Mouse (Mus musculus): ENCODE measurements at regions not wholly inside any gene's neighbourhood (a gene's known extent, or its start where the extent isn't known, plus 50 kb on each side); places are given as distances from the start of the nearest gene placed in this dataset.

DNA sequence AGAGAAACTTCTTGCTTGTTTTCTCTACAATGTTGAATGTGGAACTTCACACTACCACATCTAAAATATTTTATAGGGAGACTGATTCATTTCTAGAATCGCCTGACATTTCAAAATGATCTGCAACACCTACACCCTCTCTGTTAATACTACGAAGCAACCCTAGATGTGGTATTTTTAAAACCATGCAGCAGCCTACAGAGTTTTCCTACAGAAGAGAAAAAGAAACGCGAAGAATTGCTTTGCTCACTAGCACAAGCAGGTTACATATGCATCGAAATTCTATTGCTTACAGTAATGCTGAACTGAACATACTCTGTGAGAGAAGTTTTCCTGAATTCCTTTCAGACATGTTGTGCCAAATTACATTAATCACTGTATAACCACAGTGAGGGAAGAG, 488.7 kb downstream of the Fat4 start:
- no peaks in the 10 kb centered on the region for H3K4me1 ChIP-seq (ENCODE audit: control insufficient read depth, insufficient read depth, low read length)
- ATAC-seq (ENCODE audit: low FRiP score, low TSS enrichment), result no peak
- no peak overlapping the region for H3K9ac ChIP-seq (ENCODE audit: low read depth, low read length)
- no peak overlapping the region for H3K4me2 ChIP-seq (replicated peaks; ENCODE audit: low read depth, low read length)
- no peaks in the 10 kb centered on the region for H3K27me3 ChIP-seq (ENCODE audit: control insufficient read depth, insufficient read depth, low read length)
- WGBS, result 87% methylated on average over 5 of the region's 5 CpGs
- H3K9me3 ChIP-seq (ENCODE audit: control insufficient read depth, low read length), result no peaks in the 10 kb centered on the region
- H3K36me3 ChIP-seq (ENCODE audit: control insufficient read depth, insufficient read depth, low read length), result no peaks in the 10 kb centered on the region
- no peak overlapping the region for H3K4me3 ChIP-seq (ENCODE audit: low read length)
- no peak overlapping the region for H3K27ac ChIP-seq (ENCODE audit: low read depth, low read length)

DNA sequence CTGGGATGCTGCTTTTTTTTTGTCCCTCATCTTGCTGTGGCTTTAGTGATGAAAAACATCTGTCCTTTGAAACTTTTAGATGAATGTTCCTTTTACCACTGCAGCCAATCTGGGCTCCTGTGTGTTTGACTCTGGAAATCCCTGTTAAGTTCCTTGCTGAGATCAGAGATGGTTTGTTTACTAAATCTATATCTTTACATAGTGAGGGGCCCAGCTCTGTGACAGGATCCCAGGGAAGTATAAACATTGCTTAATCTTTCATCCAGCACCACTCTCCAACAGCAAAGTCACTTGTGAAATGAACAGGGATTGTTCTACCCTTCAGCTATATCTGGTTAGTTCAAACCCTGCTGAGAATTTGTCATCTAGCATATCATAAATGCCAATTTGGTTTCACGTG, 501.8 kb downstream of the Fat4 start:
- no peaks in the 10 kb centered on the region for H3K9me3 ChIP-seq (ENCODE audit: control insufficient read depth, low read length)
- no peak overlapping the region for H3K27ac ChIP-seq (ENCODE audit: low read depth, low read length)
- no peak for ATAC-seq (ENCODE audit: low FRiP score, low TSS enrichment)
- no peaks in the 10 kb centered on the region for H3K27me3 ChIP-seq (ENCODE audit: control insufficient read depth, insufficient read depth, low read length)
- H3K36me3 ChIP-seq (ENCODE audit: control insufficient read depth, insufficient read depth, low read length), result no peaks in the 10 kb centered on the region
- H3K4me3 ChIP-seq (ENCODE audit: low read length), result no peak overlapping the region
- no peak overlapping the region for H3K9ac ChIP-seq (ENCODE audit: low read depth, low read length)
- 89% methylated on average over 1 of the region's 1 CpGs for WGBS
- no peaks in the 10 kb centered on the region for H3K4me1 ChIP-seq (ENCODE audit: control insufficient read depth, insufficient read depth, low read length)
- no peak overlapping the region for H3K4me2 ChIP-seq (replicated peaks; ENCODE audit: low read depth, low read length)

DNA sequence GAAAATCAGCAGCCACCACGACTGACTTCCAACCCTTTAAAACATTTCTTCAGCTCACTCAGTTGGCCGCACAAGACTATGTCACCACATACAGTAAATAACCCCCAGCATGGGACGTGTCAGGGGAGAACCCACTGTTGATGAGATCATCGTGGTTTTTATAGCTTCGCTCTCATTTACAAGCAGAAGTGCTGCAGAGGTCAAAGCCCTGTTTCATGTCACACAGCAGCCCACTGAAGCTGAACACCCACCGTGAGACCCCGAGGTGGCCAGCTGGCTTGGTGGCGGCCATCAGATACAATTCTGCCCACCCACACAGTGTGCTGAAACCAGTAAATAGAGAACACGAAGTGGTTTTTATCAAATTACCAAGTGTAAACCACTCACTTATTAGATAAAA, 503.7 kb downstream of the Fat4 start:
- ATAC-seq (ENCODE audit: low FRiP score, low TSS enrichment), result peak; percentile 93

DNA sequence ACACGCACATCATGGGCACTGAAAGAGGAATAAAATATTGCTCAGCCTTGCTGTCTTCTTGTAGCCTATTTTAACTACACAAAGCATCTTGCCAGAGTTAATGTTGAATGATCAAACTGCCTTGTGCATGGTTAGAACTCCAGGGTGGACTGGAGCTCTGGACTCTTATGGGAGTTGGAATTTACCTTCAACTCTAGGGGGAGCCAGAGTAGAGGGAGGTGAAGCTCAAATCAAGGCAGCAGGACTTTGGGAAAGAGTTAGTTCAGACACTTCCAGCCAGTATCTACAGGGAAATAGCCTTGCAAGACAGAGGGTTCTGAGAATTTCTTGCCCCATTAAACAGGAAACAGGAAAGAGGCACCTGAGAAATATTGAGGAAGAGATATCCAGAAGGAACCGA, 505.3 kb downstream of the Fat4 start:
- Histone ChIP-seq H3K27me3 (ENCODE audit: control insufficient read depth, insufficient read depth, low read length) (no peaks in the 10 kb centered on the region), H3K9ac (ENCODE audit: low read depth, low read length) (no peak overlapping the region), H3K9me3 (ENCODE audit: control insufficient read depth, low read length) (no peaks in the 10 kb centered on the region), H3K36me3 (ENCODE audit: control insufficient read depth, insufficient read depth, low read length) (no peaks in the 10 kb centered on the region), H3K4me2 (replicated peaks; ENCODE audit: low read depth, low read length) (no peak overlapping the region), H3K27ac (ENCODE audit: low read depth, low read length) (no peak overlapping the region), H3K4me1 (ENCODE audit: control insufficient read depth, insufficient read depth, low read length) (no peaks in the 10 kb centered on the region), H3K4me3 (ENCODE audit: low read length) (no peak overlapping the region)
- ATAC-seq (ENCODE audit: low FRiP score, low TSS enrichment), result no peak
- 38% methylated on average over 2 of the region's 2 CpGs for WGBS

More for the DNA sequence above, 503.7 kb downstream of the Fat4 start:
- no peak overlapping the region for H3K9ac ChIP-seq (ENCODE audit: low read depth, low read length)
- H3K9me3 ChIP-seq (ENCODE audit: control insufficient read depth, low read length), result no peaks in the 10 kb centered on the region
- 15% methylated on average over 9 of the region's 9 CpGs for WGBS
- H3K36me3 ChIP-seq (ENCODE audit: control insufficient read depth, insufficient read depth, low read length), result no peaks in the 10 kb centered on the region
- H3K27ac ChIP-seq (ENCODE audit: low read depth, low read length), result no peak overlapping the region
- H3K27me3 ChIP-seq (ENCODE audit: control insufficient read depth, insufficient read depth, low read length), result no peaks in the 10 kb centered on the region
- H3K4me1 ChIP-seq (ENCODE audit: control insufficient read depth, insufficient read depth, low read length), result no peaks in the 10 kb centered on the region
- no peak overlapping the region for H3K4me3 ChIP-seq (ENCODE audit: low read length)
- no peak overlapping the region for H3K4me2 ChIP-seq (replicated peaks; ENCODE audit: low read depth, low read length)

DNA sequence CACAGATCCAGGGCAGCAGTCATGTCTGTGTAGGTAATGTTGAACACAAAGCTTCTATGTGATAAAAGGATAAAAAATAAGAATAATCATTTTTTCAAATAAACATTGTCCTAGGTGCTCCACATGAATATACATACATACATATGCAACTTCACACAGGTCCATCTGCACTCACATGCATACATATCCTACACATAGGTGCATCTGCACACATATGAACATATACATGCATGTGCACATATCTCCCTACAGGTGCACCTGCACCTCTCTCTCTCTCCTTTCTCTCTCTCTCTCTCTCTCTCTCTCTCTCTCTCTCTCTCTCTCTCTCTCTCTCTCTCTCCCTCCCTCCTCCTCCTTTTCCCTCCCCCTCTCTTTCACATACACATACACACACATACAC, 509.9 kb downstream of the Fat4 start:
- no peaks in the 10 kb centered on the region for H3K27me3 ChIP-seq (ENCODE audit: control insufficient read depth, insufficient read depth, low read length)
- no peak overlapping the region for H3K9ac ChIP-seq (ENCODE audit: low read depth, low read length)

DNA sequence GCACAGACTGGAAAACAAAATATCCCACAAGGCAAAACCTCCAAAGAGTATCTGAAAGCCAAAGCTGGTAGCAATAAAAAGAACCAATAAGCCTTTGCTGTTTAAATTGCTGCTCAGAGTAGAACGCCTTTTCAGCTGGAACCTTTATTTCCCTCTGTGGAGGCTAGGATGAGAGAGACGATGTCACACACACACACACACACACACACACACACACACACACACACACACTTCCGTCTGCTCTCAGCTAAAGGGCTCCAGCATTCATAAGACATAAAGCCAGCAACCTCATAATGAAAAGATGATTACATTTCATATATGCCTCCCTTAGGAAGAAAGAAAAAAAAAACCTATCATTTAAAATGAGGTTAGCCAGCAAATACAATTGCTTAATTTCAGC, 510.5 kb downstream of the Fat4 start:
- H3K4me2 ChIP-seq (replicated peaks; ENCODE audit: low read depth, low read length), result no peak overlapping the region
- H3K9ac ChIP-seq (ENCODE audit: low read depth, low read length), result no peak overlapping the region
- H3K9me3 ChIP-seq (ENCODE audit: control insufficient read depth, low read length), result no peaks in the 10 kb centered on the region
- H3K4me3 ChIP-seq (ENCODE audit: low read length), result no peak overlapping the region
- H3K27me3 ChIP-seq (ENCODE audit: control insufficient read depth, insufficient read depth, low read length), result no peaks in the 10 kb centered on the region
- ATAC-seq (ENCODE audit: low FRiP score, low TSS enrichment), result no peak
- H3K36me3 ChIP-seq (ENCODE audit: control insufficient read depth, insufficient read depth, low read length), result no peaks in the 10 kb centered on the region
- H3K27ac ChIP-seq (ENCODE audit: low read depth, low read length), result no peak overlapping the region
- H3K4me1 ChIP-seq (ENCODE audit: control insufficient read depth, insufficient read depth, low read length), result no peaks in the 10 kb centered on the region
- 71% methylated on average over 3 of the region's 3 CpGs for WGBS

More for the DNA sequence above, 509.9 kb downstream of the Fat4 start:
- H3K36me3 ChIP-seq (ENCODE audit: control insufficient read depth, insufficient read depth, low read length), result no peaks in the 10 kb centered on the region
- no peaks in the 10 kb centered on the region for H3K9me3 ChIP-seq (ENCODE audit: control insufficient read depth, low read length)
- no peak overlapping the region for H3K4me3 ChIP-seq (ENCODE audit: low read length)
- no peak overlapping the region for H3K4me2 ChIP-seq (replicated peaks; ENCODE audit: low read depth, low read length)
- no peak for ATAC-seq (ENCODE audit: low FRiP score, low TSS enrichment)
- no peak overlapping the region for H3K27ac ChIP-seq (ENCODE audit: low read depth, low read length)
- no peaks in the 10 kb centered on the region for H3K4me1 ChIP-seq (ENCODE audit: control insufficient read depth, insufficient read depth, low read length)

DNA sequence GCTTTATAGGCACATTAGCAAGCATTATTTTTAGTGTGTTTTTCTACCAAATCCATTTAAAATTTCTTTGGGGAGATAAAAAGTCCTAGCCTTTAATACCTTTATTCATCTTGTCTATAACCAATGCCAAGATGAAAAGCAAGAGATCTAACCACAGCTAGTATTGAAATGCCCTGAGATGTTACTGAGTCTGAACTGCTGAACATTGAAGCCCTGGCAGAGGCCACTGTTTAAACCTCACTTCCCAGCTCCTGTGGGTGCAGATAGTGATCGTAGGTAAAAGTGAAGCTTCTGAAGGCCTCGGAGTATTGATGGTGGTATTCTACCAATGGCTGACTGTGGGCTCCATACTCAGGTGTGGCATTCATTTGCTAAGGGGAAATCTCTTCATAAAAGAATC, 510.9 kb downstream of the Fat4 start:
- H3K27ac ChIP-seq (ENCODE audit: low read depth, low read length), result no peak overlapping the region

DNA sequence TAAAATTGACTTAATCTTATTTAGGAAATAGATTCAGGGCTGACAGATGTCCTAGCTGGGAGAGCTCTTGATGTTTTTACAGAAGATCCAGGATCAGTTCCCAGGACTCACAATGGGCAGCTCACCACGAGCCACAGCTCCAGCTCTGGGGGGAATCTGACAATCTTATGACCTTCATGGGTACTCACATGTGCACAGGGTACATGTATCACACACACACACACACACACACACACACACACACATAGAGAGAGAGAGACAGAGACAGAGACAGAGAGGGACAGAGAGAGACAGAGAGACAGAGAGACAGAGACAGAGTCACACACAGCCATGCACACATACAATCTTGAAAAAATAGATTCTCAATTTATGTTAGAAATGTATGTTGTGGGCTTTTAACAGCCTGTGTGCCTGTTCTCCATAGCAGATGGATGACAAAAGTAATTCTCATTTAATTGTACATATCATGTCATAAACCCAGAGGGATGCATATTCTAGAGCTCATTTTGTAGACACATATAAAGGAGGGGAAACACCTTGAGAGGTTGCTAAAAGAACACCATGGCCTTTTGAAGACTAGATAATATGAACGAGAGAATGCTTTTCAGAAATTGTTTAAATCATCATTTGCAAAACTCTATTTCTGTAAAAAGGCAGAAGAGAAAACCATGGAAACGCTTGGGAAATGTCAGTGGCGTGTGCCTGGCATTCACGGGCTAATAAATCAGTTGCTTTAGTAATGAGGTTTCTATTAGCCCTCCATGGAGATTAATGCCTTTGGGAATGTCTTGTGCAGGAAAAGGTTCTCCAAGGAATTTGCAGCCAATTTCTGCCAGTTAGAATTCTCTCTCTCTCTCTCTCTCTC, 538.3 kb downstream of the Fat4 start:
- no peak overlapping the region for H3K4me3 ChIP-seq (ENCODE audit: low read length)
- no peak overlapping the region for H3K9ac ChIP-seq (ENCODE audit: low read depth, low read length)
- no peak for ATAC-seq (ENCODE audit: low FRiP score, low TSS enrichment)
- WGBS, result 60% methylated on average over 5 of the region's 5 CpGs
- no peaks in the 10 kb centered on the region for H3K4me1 ChIP-seq (ENCODE audit: control insufficient read depth, insufficient read depth, low read length)
- H3K4me2 ChIP-seq (replicated peaks; ENCODE audit: low read depth, low read length), result no peak overlapping the region
- no peaks in the 10 kb centered on the region for H3K9me3 ChIP-seq (ENCODE audit: control insufficient read depth, low read length)
- H3K27ac ChIP-seq (ENCODE audit: low read depth, low read length), result no peak overlapping the region
- H3K27me3 ChIP-seq (ENCODE audit: control insufficient read depth, insufficient read depth, low read length), result no peaks in the 10 kb centered on the region
- no peaks in the 10 kb centered on the region for H3K36me3 ChIP-seq (ENCODE audit: control insufficient read depth, insufficient read depth, low read length)

More for the DNA sequence above, 510.9 kb downstream of the Fat4 start:
- 88% methylated on average over 2 of the region's 2 CpGs for WGBS
- Histone ChIP-seq H3K4me3 (ENCODE audit: low read length) (no peak overlapping the region), H3K4me1 (ENCODE audit: control insufficient read depth, insufficient read depth, low read length) (no peaks in the 10 kb centered on the region), H3K9me3 (ENCODE audit: control insufficient read depth, low read length) (no peaks in the 10 kb centered on the region), H3K36me3 (ENCODE audit: control insufficient read depth, insufficient read depth, low read length) (no peaks in the 10 kb centered on the region), H3K27me3 (ENCODE audit: control insufficient read depth, insufficient read depth, low read length) (no peaks in the 10 kb centered on the region), H3K4me2 (replicated peaks; ENCODE audit: low read depth, low read length) (no peak overlapping the region), H3K9ac (ENCODE audit: low read depth, low read length) (no peak overlapping the region)
- no peak for ATAC-seq (ENCODE audit: low FRiP score, low TSS enrichment)

DNA sequence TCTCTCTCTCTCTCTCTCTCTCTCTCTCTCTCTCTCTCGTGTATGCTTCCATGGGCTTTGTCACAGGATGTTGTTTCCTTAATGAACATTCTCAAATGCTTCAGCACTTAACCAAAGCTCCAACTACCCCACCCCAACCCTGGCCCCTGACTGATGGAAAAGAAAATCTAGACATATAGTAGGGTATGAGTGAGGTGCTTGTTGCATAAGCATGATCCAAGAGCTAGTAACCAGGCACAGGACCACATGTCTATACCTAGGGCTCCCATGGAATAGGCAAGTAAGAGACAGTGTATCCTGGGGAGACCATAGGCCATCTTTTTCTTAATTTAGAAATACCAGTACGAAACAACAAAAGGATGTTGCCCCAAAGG, 538.9 kb downstream of the Fat4 start:
- no peak for ATAC-seq (ENCODE audit: low FRiP score, low TSS enrichment)
- Histone ChIP-seq H3K9me3 (ENCODE audit: control insufficient read depth, low read length) (no peaks in the 10 kb centered on the region), H3K36me3 (ENCODE audit: control insufficient read depth, insufficient read depth, low read length) (no peaks in the 10 kb centered on the region), H3K27ac (ENCODE audit: low read depth, low read length) (no peak overlapping the region), H3K27me3 (ENCODE audit: control insufficient read depth, insufficient read depth, low read length) (no peaks in the 10 kb centered on the region), H3K9ac (ENCODE audit: low read depth, low read length) (no peak overlapping the region), H3K4me3 (ENCODE audit: low read length) (no peak overlapping the region), H3K4me2 (replicated peaks; ENCODE audit: low read depth, low read length) (no peak overlapping the region), H3K4me1 (ENCODE audit: control insufficient read depth, insufficient read depth, low read length) (no peaks in the 10 kb centered on the region)
- WGBS, result 85% methylated on average over 2 of the region's 2 CpGs
